Mouse (Mus musculus) liver, embryonic 14.5 days (tissue): ENCODE measurements around the gene Rfx8.

Experiments
- CTCF ChIP-seq: IDR thresholded peaks from 2 replicates; pipeline ENCODE4 v1.5.1; 2016; ENCODE audit warnings: antibody characterized with exemption, low read depth, control low read depth
- EP300 ChIP-seq: IDR thresholded peaks from 2 replicates; pipeline ENCODE4 v1.6.1; 2016; ENCODE audit warnings: antibody characterized with exemption, low read depth

DNA sequence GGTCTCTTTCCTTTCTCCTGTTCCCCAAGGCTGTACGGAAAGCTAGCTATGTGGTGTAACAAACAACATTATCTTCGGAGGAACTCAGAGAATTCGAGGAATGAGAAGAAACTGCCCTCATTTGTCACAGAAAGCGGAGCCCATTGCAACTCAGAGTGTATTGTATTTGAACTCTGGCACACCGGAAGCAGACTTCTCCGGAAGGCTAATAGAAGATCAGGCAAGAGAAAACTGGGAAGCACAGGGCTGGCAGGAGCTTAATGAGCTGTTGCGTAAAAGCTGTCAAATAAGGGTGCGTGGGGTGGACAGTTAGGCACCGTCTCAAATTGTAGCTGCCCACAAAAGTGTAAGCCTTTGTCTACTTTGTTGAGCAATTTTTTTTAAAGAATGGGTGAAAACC lies 10.7 kb upstream of the Rfx8 start:
- TF ChIP-seq CTCF (no peak), EP300 (no peak)
